Mouse (Mus musculus) forebrain, postnatal 0 days (tissue): ENCODE data around the gene Ascl3. TPM values are rescaled to one million over a fixed set of nuclear protein-coding genes. Genes with fewer than 3 reads are reported as not detected.
A peak's percentile ranks its signal among the peaks of the same experiment; 100 is the strongest.

Source experiments
- ATAC-seq: fragments of 200-750 bp; cut with Nextera tagmentation; 2 replicates; pipeline ENCODE4 v1.8.0; 2017; ENCODE audit warnings: mild to moderate bottlenecking, moderate library complexity
- DNase-seq: peaks from one replicate; pipeline ENCODE4 v3.0.0-alpha.2; 2015
- H3K27ac ChIP-seq: fragments of 300-500 bp; sonication (generic); 2 replicates; pipeline ENCODE4 v1.5.1; 2014; ENCODE audit warnings: low read depth, mild to moderate bottlenecking, antibody characterized with exemption, low read length, moderate library complexity, mixed read lengths
- H3K27me3 ChIP-seq: fragments of 300-500 bp; sonication (generic); 2 replicates; pipeline ENCODE4 v1.6.1; 2014; ENCODE audit warnings: mild to moderate bottlenecking, low read length, mixed read lengths; ENCODE audit not compliant: insufficient read depth
- H3K36me3 ChIP-seq: fragments of 300-500 bp; sonication (generic); 2 replicates; pipeline ENCODE4 v1.6.1; 2014; ENCODE audit warnings: mild to moderate bottlenecking, moderate library complexity; ENCODE audit not compliant: insufficient read depth
- H3K4me1 ChIP-seq: fragments of 300-500 bp; sonication (generic); 2 replicates; pipeline ENCODE4 v1.6.1; 2014; ENCODE audit warnings: antibody characterized with exemption; ENCODE audit not compliant: insufficient read depth
- H3K4me2 ChIP-seq: fragments of 300-500 bp; sonication (generic); 2 replicates; pipeline ENCODE4 v1.6.1; 2014; ENCODE audit warnings: low read depth, mild to moderate bottlenecking, moderate library complexity
- H3K4me3 ChIP-seq: fragments of 300-500 bp; sonication (generic); 2 replicates; pipeline ENCODE4 v1.5.1; 2014; ENCODE audit warnings: low read depth, low read length, mixed read lengths
- H3K9ac ChIP-seq: fragments of 300-500 bp; sonication (generic); 2 replicates; pipeline ENCODE4 v1.6.1; 2014; ENCODE audit warnings: mild to moderate bottlenecking
- H3K9me3 ChIP-seq: fragments of 300-500 bp; sonication (generic); 2 replicates; pipeline ENCODE4 v1.6.1; 2016; ENCODE audit warnings: low read length
- CTCF ChIP-seq: sonication (generic); IDR thresholded peaks from 2 replicates; pipeline ENCODE4 v1.5.1; 2016; ENCODE audit warnings: antibody characterized with exemption, control low read depth, low read depth
- WGBS: fragments of 180-500 bp; shearing (Covaris S2); extraction: QIAGEN DNeasy Blood & Tissue Kit; methylation state at CpG from one replicate; pipeline ENCODE4 v1.1.7; 2014; 5-methylcytosine and 5-hydroxymethylcytosine counted together
- polyA plus RNA-seq: library from polyadenylated mRNA; unstranded; fragments of >200 nt; fragmentation: Nextera tagmentation; extraction: Ambion mirVana; gene quantifications from 2 replicates; pipeline ENCODE4 v1.2.1, GENCODE M21; 2015
- total RNA-seq: library from RNA; depleted of rRNA; stranded (reverse); fragments of >200 nt; gene quantifications from 2 replicates; pipeline ENCODE4 v1.2.3, GENCODE M21; 2014

Ascl3 gene
- total and polyA plus RNA-seq, 2 experiments from 2014 or later: not detected

DNA sequence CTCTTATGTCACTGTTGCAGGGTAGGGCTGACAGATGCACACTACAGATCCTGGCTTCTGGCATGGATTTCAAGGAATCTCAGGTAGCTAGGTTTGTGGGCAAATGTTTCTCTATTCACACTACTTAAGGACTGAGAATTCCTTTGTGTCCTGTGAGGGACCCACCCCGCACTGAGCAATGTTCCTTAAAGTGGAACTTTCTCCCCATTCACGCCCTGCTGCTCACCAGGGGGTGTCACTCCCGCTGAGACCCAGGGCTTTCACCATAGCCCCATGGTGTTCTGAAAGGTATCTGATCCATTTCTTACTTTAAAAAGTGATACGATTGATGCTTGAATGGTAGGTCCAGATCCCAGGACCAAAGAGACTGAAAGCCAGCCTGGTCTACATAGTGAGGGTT, 28.8 kb downstream of the Ascl3 start:
- no peak for TF ChIP-seq CTCF
- no peak overlapping the region for H3K27ac ChIP-seq
- no peaks in the 10 kb centered on the region for H3K4me1 ChIP-seq
- ATAC-seq: no peak
- WGBS: 35% methylated on average over 4 of the region's 4 CpGs
- H3K9ac ChIP-seq: no peak overlapping the region
- DNase-seq: no peak
- no peaks in the 10 kb centered on the region for H3K9me3 ChIP-seq
- H3K4me2 ChIP-seq: peak overlapping the region; percentile 71
- H3K36me3 ChIP-seq: no peaks in the 10 kb centered on the region
- peak overlapping the region; percentile 73; the same call in 1 of the 2 replicates for H3K4me3 ChIP-seq
- no peaks in the 10 kb centered on the region for H3K27me3 ChIP-seq

DNA sequence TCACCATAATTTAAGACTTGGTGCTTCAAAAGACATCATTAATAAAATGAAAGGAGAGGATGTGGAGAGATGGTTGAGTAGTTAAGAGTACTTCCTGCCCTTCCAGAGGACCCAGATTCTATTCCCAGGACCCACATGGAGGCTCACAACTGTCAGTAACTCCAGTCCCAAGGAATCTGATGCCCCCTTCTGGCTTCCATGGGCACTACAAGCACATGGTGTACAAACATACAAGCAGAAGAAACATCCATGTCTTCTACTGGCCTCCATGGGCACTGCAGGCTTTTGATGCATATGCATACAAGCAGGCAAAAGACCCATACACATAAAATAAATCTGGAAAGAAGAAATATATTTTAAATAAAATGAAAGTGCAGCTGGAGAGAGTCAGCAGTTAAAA, 31.3 kb downstream of the Ascl3 start:
- H3K9me3 ChIP-seq: no peaks in the 10 kb centered on the region
- H3K27me3 ChIP-seq: no peaks in the 10 kb centered on the region
- H3K4me2 ChIP-seq: no peak overlapping the region
- TF ChIP-seq CTCF: peak; percentile 32; the same call in 1 of the 2 replicates
- H3K36me3 ChIP-seq: no peaks in the 10 kb centered on the region
- DNase-seq (no peak), ATAC-seq (no peak)
- no peaks in the 10 kb centered on the region for H3K4me1 ChIP-seq
- no peak overlapping the region for H3K27ac ChIP-seq
- no peak overlapping the region for H3K9ac ChIP-seq
- H3K4me3 ChIP-seq: no peak overlapping the region

DNA sequence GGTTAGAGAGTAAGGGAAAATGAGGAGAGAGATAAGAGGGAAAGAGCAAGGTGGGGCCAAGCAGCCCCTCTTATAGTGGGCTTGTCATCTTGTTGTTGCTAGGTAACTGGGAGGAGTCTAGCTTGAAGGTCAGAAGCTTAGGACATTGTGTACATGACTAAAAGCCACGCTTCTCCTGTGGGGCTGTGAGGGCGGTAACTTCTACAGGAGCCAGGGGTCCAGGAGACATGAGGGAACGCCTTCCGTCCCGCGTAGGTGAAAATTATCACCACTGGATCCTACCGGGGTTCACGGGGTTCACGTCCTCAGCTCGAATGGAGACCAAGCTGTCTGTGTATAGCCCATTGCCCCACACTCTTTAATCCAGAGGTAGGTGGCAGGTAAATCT, 36.2 kb downstream of the Ascl3 start:
- WGBS: 92% methylated on average over 10 of the region's 10 CpGs
- Histone ChIP-seq H3K4me2 (no peak overlapping the region), H3K36me3 (no peaks in the 10 kb centered on the region), H3K4me3 (no peak overlapping the region), H3K4me1 (no peaks in the 10 kb centered on the region), H3K9me3 (no peaks in the 10 kb centered on the region), H3K27ac (no peak overlapping the region), H3K9ac (no peak overlapping the region), H3K27me3 (no peaks in the 10 kb centered on the region)
- ATAC-seq (no peak), DNase-seq (no peak)
- no peak for TF ChIP-seq CTCF

DNA sequence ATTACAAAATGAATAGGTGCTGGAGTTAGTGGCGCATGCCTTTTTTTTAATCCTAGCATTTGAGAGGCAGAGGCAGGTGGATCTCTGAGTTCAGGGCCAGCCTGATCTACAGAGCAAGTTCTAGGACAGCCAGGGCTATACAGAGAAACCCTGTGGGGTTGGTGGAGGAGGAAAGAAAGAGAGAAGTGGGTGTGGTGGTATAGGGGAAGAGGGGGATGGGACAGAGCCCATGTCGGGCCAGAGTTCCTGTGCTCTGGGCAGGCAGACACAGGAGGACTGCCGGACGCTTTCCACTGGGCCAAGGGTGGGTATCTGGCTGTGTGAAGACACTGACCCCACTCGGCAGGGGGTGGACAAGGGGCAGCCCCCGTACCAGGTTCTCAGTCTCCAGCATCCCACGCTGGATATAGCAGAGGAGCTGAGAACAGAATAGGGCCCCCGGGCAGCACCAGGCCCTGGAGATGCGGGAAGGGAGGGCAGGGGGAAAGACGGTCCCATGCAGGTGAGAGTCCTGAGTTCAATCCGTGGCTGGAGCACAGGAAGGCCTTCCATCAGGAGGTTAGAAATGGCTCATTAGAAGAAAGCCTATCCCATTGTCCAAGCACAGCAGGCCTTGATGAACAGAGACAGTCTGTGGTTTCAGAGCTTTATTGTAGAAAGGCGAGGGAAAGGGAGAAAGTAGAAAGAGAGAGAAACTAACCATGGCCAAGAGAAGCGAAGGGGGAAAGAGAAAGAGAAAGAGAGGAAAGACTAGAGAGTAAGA, 36.8 kb downstream of the Ascl3 start:
- TF ChIP-seq CTCF: no peak

DNA sequence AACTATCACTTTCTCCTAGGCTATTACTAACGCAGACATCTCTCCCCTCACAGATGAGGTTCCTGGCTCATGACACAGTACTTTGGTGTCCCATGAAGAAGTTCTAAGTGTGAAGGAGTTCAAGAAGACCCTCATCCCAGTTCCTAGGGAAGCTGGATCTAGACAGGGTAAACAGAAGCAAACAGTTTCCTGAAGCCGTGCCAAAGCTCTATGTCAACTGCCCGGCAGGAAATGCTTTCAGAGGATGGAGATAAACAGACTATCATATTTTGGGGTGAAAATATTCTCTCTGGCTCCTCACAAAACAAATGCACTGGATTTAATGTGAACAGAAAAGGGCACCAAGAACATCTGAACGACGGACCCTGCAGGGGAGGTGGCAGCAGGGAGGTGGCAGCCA, 40.6 kb downstream of the Ascl3 start:
- no peak for ATAC-seq
- H3K36me3 ChIP-seq: no peaks in the 10 kb centered on the region
- 82% methylated on average over 5 of the region's 5 CpGs for WGBS
- H3K9me3 ChIP-seq: no peaks in the 10 kb centered on the region
- no peaks in the 10 kb centered on the region for H3K4me1 ChIP-seq
- no peak for TF ChIP-seq CTCF
- no peak for DNase-seq
- no peak overlapping the region for H3K27ac ChIP-seq
- no peak overlapping the region for H3K4me3 ChIP-seq
- H3K9ac ChIP-seq: no peak overlapping the region
- no peaks in the 10 kb centered on the region for H3K27me3 ChIP-seq
- H3K4me2 ChIP-seq: no peak overlapping the region

More for the DNA sequence above, 36.8 kb downstream of the Ascl3 start:
- Histone ChIP-seq H3K4me1 (no peaks in the 10 kb centered on the region), H3K27ac (no peak overlapping the region), H3K27me3 (no peaks in the 10 kb centered on the region), H3K4me3 (no peak overlapping the region), H3K9ac (no peak overlapping the region), H3K4me2 (no peak overlapping the region), H3K9me3 (no peaks in the 10 kb centered on the region), H3K36me3 (no peaks in the 10 kb centered on the region)
- DNase-seq (no peak), ATAC-seq (no peak)
- 80% methylated on average over 13 of the region's 13 CpGs for WGBS

DNA sequence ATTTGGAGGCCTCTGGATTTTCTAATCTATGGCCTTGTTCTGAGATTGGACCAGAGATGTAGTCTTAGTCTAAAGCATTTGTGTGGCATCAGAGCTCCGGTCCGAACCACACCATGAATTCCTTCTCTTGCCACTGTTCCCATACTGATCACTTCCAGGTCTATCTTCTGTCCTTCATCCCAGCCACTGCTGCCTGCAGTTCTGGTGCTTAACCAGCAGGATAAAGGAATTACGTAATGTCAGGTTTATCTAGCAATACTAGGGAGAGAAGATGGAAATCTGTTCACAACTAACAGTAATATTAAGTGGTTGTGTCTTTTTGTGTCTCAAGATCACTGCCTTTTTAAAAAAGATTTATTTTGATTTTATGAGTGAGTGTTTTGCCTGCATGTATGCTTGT, 41.4 kb downstream of the Ascl3 start:
- Histone ChIP-seq H3K27ac (no peak overlapping the region), H3K4me2 (no peak overlapping the region), H3K36me3 (no peaks in the 10 kb centered on the region), H3K9ac (no peak overlapping the region), H3K9me3 (no peaks in the 10 kb centered on the region), H3K4me3 (no peak overlapping the region), H3K27me3 (no peaks in the 10 kb centered on the region), H3K4me1 (no peaks in the 10 kb centered on the region)
- TF ChIP-seq CTCF: peak; percentile 43
- 94% methylated on average over 3 of the region's 3 CpGs for WGBS
- ATAC-seq: no peak
- no peak for DNase-seq

DNA sequence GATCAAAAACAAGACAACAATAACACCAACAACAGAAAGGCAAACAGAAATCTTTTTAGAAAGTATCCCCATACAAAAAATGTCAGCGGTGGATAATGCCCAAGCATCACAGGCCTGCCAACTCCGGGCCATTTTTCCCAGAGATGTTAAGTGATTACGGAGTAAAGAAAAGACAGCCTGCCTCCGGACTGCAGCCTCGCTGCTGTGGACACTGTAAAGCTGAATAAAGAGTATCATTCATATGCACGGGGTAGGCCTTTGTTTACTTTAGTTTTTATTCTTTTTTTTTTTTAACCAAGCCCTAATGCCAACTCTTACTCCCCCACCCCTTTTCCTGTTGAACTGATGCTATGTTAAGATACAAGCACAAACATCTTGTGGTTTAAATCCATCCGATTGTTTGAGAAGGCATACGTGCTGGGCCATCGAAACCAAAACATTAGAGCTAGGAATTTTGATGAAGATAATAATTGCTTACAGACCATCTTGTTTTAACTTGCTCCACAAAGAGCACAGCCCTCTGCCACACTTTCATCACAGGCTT, 44.9 kb downstream of the Ascl3 start:
- Histone ChIP-seq H3K27me3 (no peaks in the 10 kb centered on the region), H3K36me3 (no peaks in the 10 kb centered on the region), H3K4me2 (no peak overlapping the region), H3K4me3 (no peak overlapping the region), H3K9me3 (no peaks in the 10 kb centered on the region), H3K4me1 (no peaks in the 10 kb centered on the region), H3K27ac (no peak overlapping the region), H3K9ac (no peak overlapping the region)
- WGBS: 14% methylated on average over 9 of the region's 9 CpGs
- ATAC-seq (no peak), DNase-seq (no peak)
- TF ChIP-seq CTCF: no peak
